Mouse (Mus musculus) embryonic facial prominence, embryonic 14.5 days (tissue): Measurements from ENCODE around the gene Rab8a. TPM values are rescaled to one million over a fixed set of nuclear protein-coding genes. Genes with fewer than 3 reads are reported as not detected.

Experiments used
- ATAC-seq: fragments of 200-750 bp; cut with Nextera tagmentation; 2 replicates; pipeline ENCODE4 v1.8.0; 2017; ENCODE audit warnings: low read depth, moderate number of reproducible peaks, moderate TSS enrichment
- DNase-seq: peaks from one replicate; pipeline ENCODE4 v3.0.0-alpha.2; 2015; ENCODE audit warnings: low spot score
- H3K27ac ChIP-seq: fragments of 300-500 bp; sonication (generic); replicated peaks from 2 replicates; pipeline ENCODE4 v1.5.1; 2014; ENCODE audit warnings: low read depth, mild to moderate bottlenecking, low read length, moderate library complexity
- H3K27me3 ChIP-seq: fragments of 300-500 bp; sonication (generic); replicated peaks from 2 replicates; pipeline ENCODE4 v1.6.1; 2014; ENCODE audit warnings: low read length; ENCODE audit not compliant: control insufficient read depth, insufficient read depth
- H3K36me3 ChIP-seq: fragments of 300-500 bp; sonication (generic); 2 replicates; pipeline ENCODE4 v1.6.1; 2014; ENCODE audit warnings: low read length, mixed read lengths; ENCODE audit not compliant: control insufficient read depth, insufficient read depth
- H3K4me1 ChIP-seq: fragments of 300-500 bp; sonication (generic); 2 replicates; pipeline ENCODE4 v1.6.1; 2014; ENCODE audit warnings: antibody characterized with exemption, low read length; ENCODE audit not compliant: control insufficient read depth, insufficient read depth
- H3K4me2 ChIP-seq: fragments of 300-500 bp; sonication (generic); 2 replicates; pipeline ENCODE4 v1.6.1; 2014; ENCODE audit warnings: low read depth, mild to moderate bottlenecking, low read length, moderate library complexity, mixed read lengths
- H3K4me3 ChIP-seq: fragments of 300-500 bp; sonication (generic); 2 replicates; pipeline ENCODE4 v1.5.1; 2014; ENCODE audit warnings: low read depth, mild to moderate bottlenecking, low read length
- H3K9ac ChIP-seq: fragments of 300-500 bp; sonication (generic); 2 replicates; pipeline ENCODE4 v1.6.1; 2014; ENCODE audit warnings: low read depth, mild to moderate bottlenecking, low read length, moderate library complexity, mixed read lengths
- H3K9me3 ChIP-seq: fragments of 300-500 bp; sonication (generic); 2 replicates; pipeline ENCODE4 v1.6.1; 2016; ENCODE audit warnings: low read length; ENCODE audit not compliant: control insufficient read depth
- WGBS: fragments of 180-500 bp; shearing (Covaris S2); extraction: QIAGEN DNeasy Blood & Tissue Kit; methylation state at CpG from one replicate; pipeline ENCODE4 v1.1.7; 2014; 5-methylcytosine and 5-hydroxymethylcytosine counted together
- polyA plus RNA-seq: library from polyadenylated mRNA; unstranded; fragments of >200 nt; fragmentation: Nextera tagmentation; extraction: Ambion mirVana; gene quantifications from 2 replicates; pipeline ENCODE4 v1.2.1, GENCODE M21; 2014

The Rab8a gene
- polyA plus RNA-seq, 1 experiment from 2014 or later: 75.2 TPM

DNA sequence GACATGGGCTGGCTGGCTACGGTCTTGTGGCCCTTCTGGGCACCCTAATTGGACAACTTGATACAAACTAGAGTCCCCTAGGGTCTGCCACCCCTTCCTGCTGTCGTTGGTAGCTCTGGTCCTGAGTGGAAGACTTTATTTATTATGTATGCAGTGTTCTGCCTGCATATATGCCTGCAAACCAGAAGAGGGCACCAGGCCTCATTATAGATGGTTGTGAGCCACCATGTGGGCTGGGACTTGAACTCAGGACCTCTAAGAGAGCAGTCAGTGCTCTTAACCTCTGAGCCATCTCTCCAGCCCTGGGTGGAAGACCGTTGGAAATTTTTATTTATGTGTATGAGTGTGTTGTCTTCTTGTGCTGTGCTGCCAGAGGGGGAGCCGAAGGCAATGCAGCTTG lies 59.8 kb downstream of the Rab8a start:
- 84% methylated on average over 4 of the region's 4 CpGs for WGBS
- Histone ChIP-seq H3K4me2 (peak overlapping the region; percentile 85), H3K9ac (no peak overlapping the region; the same call in 1 of the 2 replicates), H3K4me1 (peaks cover 8% of the 10 kb centered on the region), H3K4me3 (peak overlapping the region; percentile 77), H3K9me3 (no peaks in the 10 kb centered on the region), H3K27me3 (no peaks in the 10 kb centered on the region), H3K27ac (no peak overlapping the region), H3K36me3 (peaks cover 31% of the 10 kb centered on the region)
- no peak for ATAC-seq
- DNase-seq: no peak

DNA sequence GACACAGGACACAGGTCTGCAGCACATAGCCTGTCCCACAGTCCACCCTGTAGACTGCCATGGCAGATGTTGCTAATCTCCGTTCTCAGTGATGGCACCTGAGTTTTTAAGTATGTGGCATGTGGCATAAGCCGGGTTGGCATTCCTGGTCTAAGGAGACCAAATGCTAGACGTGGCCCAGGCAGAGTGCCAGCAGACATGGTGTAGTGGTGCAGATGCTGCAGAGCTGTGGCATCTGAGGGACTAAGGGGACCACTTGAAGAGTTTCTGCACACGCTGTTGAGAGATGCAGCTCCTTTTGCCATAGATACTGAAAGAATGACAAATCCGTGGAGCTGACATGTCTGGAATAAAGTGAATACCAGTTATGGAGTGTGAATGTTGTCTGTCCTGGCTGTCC lies 61.7 kb downstream of the Rab8a start:
- no peak overlapping the region for H3K4me3 ChIP-seq
- no peak overlapping the region for H3K9ac ChIP-seq
- no peak overlapping the region for H3K4me2 ChIP-seq
- peaks cover 8% of the 10 kb centered on the region for H3K4me1 ChIP-seq
- no peak overlapping the region for H3K27ac ChIP-seq
- DNase-seq (no peak), ATAC-seq (no peak)
- no peaks in the 10 kb centered on the region for H3K9me3 ChIP-seq
- H3K36me3 ChIP-seq: peaks cover 31% of the 10 kb centered on the region
- WGBS: 94% methylated on average over 5 of the region's 5 CpGs
- H3K27me3 ChIP-seq: no peaks in the 10 kb centered on the region

Other genes starting within 250 kb of the Rab8a start
- 16.2 and 16.7 TPM in 2 replicates for gene Zfp961, start 210.2 kb upstream of the Rab8a start, polyA plus RNA-seq
- 1.0 and 1.7 TPM in 2 replicates for gene Cyp4f18, start 151.6 kb upstream of the Rab8a start, polyA plus RNA-seq
- not detected in 2 replicates for gene Olfr372, start 120.0 kb upstream of the Rab8a start, polyA plus RNA-seq
- gene Olfr373, start 78.0 kb upstream of the Rab8a start, polyA plus RNA-seq: not detected in 2 replicates
- 0.03 and 0.17 TPM in 2 replicates for gene Olfr374, start 54.2 kb upstream of the Rab8a start, polyA plus RNA-seq
- 572 and 613 TPM in 2 replicates for gene Tpm4, start 26.2 kb upstream of the Rab8a start, polyA plus RNA-seq
- gene Hsh2d, start 28.4 kb downstream of the Rab8a start, polyA plus RNA-seq: 0.08 TPM in 1 of 2 replicates, not detected in the other
- gene Cib3, start 51.6 kb downstream of the Rab8a start, polyA plus RNA-seq: 0.39 TPM in 1 of 2 replicates, not detected in the other
- not detected in 2 replicates for gene Gm11034, start 52.4 kb downstream of the Rab8a start, polyA plus RNA-seq
- gene Fam32a, start 58.5 kb downstream of the Rab8a start, polyA plus RNA-seq: 57.6 and 59.0 TPM in 2 replicates
- 85.2 and 107 TPM in 2 replicates for gene Ap1m1, start 78.8 kb downstream of the Rab8a start, polyA plus RNA-seq
- gene Gm10282, start 144.1 kb downstream of the Rab8a start, polyA plus RNA-seq: 23.1 and 26.5 TPM in 2 replicates
- 19.9 and 22.1 TPM in 2 replicates for gene Klf2, start 157.8 kb downstream of the Rab8a start, polyA plus RNA-seq